Mouse (Mus musculus) ES-E14 (cell line): Measurements from ENCODE around the gene Cdc25a. TPM values are rescaled to one million over a fixed set of nuclear protein-coding genes. Genes with fewer than 3 reads are reported as not detected.

ENCODE experiments used
- DNase-seq: peaks from one replicate; pipeline ENCODE4 v3.0.0-alpha.2; 2013; ENCODE audit warnings: low read depth, low spot score
- H3K27ac ChIP-seq: 2 replicates; pipeline ENCODE4 v1.5.1; 2012; ENCODE audit warnings: low read depth, mild to moderate bottlenecking, low read length, moderate library complexity, mixed read lengths; ENCODE audit not compliant: poor library complexity, insufficient read depth, severe bottlenecking
- H3K36me3 ChIP-seq: 2 replicates; pipeline ENCODE4 v1.6.1; 2012; ENCODE audit warnings: mild to moderate bottlenecking, low read length, moderate library complexity, mixed read lengths; ENCODE audit not compliant: control insufficient read depth, poor library complexity, insufficient read depth, severe bottlenecking
- H3K4me1 ChIP-seq, 2 experiments: fragments of 150-350 bp in 1 of 2; sonication (generic) in 1 of 2; 2 replicates each; pipeline ENCODE4 v1.6.1; 2012; ENCODE audit warnings: low read length in 2 of 2, mild to moderate bottlenecking in 1 of 2, mixed read lengths in 1 of 2; ENCODE audit not compliant: control insufficient read depth in 2 of 2, insufficient read depth in 2 of 2, poor library complexity in 1 of 2
- H3K4me3 ChIP-seq, 2 experiments: fragments of 150-350 bp in 1 of 2; sonication (generic) in 1 of 2; 2 replicates each; pipeline ENCODE4 v1.5.1; 2012; ENCODE audit warnings: low read length in 2 of 2, low read depth in 1 of 2, mild to moderate bottlenecking in 1 of 2, mixed read lengths in 1 of 2; ENCODE audit not compliant: insufficient read depth in 1 of 2, poor library complexity in 1 of 2, severe bottlenecking in 1 of 2
- H3K9ac ChIP-seq: 2 replicates; pipeline ENCODE4 v1.6.1; 2012; ENCODE audit warnings: low read depth, mild to moderate bottlenecking, low read length, mixed read lengths; ENCODE audit not compliant: poor library complexity, insufficient read depth, severe bottlenecking
- H3K9me3 ChIP-seq: fragments of 150-350 bp; sonication (generic); 2 replicates; pipeline ENCODE4 v1.6.1; 2012; ENCODE audit warnings: low read depth, mild to moderate bottlenecking, low read length; ENCODE audit not compliant: control insufficient read depth, insufficient read depth
- CHD2 ChIP-seq: IDR thresholded peaks from 2 replicates; pipeline ENCODE4 v1.6.1; 2014; ENCODE audit warnings: mild to moderate bottlenecking, low read depth, low read length, inconsistent platforms
- HCFC1 ChIP-seq: IDR thresholded peaks from 2 replicates; pipeline ENCODE4 v1.6.1; 2012; ENCODE audit warnings: low read length, inconsistent platforms, borderline replicate concordance; ENCODE audit not compliant: insufficient read depth
- MAFK ChIP-seq: IDR thresholded peaks from 2 replicates; pipeline ENCODE4 v1.6.1; 2014; ENCODE audit warnings: mild to moderate bottlenecking, low read depth, low read length, inconsistent platforms; ENCODE audit not compliant: insufficient read depth
- ZC3H11A ChIP-seq: IDR thresholded peaks from 2 replicates; pipeline ENCODE4 v1.6.1; 2012; ENCODE audit warnings: low read depth, mild to moderate bottlenecking, inconsistent platforms, low read length, borderline replicate concordance
- ZNF384 ChIP-seq: IDR thresholded peaks from 2 replicates; pipeline ENCODE4 v1.6.1; 2012; ENCODE audit warnings: low read depth, low read length, inconsistent platforms
- in situ Hi-C, 2 experiments: fragments of 600-800 bp; cut with MboI; formaldehyde crosslinking; loops; one replicate each; pipeline ENCODE4 v1.15.1; 2025; ENCODE audit warnings: low sequenced_read_pairs in 2 of 2, inconsistent platforms in 1 of 2; ENCODE audit not compliant: unreplicated experiment in 2 of 2
- total RNA-seq: library from RNA; depleted of rRNA; stranded (reverse); fragments of 300-350 nt; gene quantifications from 2 replicates; pipeline ENCODE4 v1.2.3, GENCODE M21; 2012

The Cdc25a gene
- total RNA-seq, 1 experiment, result 58.3 TPM

DNA sequence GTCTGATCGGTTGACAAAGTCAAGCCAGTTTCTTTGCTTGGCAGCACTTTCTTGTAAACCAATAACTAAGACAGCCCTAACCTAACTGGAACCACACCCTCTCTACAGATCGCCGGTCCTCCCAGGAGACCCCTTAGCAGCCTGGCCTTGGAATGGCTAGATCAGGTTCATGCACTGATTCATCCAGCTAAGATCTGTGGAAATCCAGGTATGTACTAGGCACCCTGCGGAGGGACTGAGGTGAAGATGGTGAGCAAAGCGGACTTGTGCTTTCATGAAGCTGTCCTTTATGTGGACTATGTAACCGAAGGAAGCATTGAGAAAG, 42.3 kb upstream of the Cdc25a start:
- in situ Hi-C loops, result no loop called here
- no peak for DNase-seq
- Histone ChIP-seq H3K9ac (peak overlapping the region; percentile 85), H3K4me3 (peak overlapping the region; percentile 78 to 88), H3K36me3 (peaks cover 3% of the 10 kb centered on the region; the same call in 1 of the 2 replicates), H3K27ac (no peak overlapping the region), H3K9me3 (no peaks in the 10 kb centered on the region), H3K4me1 (peaks cover 0 to 2% of the 10 kb centered on the region in 2 experiments; a peak in 1 of 4 replicates)
- no peak for TF ChIP-seq CHD2
- no peak for TF ChIP-seq ZC3H11A
- TF ChIP-seq HCFC1, result no peak

DNA sequence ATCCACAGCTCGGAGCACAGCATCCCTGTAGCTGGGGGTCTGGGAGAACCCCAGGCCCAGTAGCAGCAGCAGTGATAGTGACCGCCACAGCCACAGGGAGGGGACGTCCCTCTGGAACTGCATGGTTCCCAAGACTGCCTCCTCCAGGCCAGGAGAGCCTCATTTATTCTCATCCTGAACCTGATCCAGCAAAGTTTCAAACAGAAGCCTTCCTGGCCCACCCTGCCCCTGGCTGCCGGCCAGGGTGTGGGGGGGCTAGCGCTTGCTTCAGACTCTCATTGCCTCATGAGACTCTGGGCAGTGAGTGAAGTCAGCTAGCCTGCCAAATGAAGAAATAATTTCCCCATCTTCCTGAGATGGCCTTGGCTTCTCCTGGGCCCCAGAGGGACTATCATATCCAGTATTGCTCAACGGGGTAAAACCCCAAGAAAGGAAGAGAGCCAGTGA, 26.0 kb upstream of the Cdc25a start, which contains the start of gene Camp:
Gene Camp (minus strand): TSS at position 306 of the 447 bp plus-strand sequence.
- in situ Hi-C loops, result no loop called here
- DNase-seq, result no peak

DNA sequence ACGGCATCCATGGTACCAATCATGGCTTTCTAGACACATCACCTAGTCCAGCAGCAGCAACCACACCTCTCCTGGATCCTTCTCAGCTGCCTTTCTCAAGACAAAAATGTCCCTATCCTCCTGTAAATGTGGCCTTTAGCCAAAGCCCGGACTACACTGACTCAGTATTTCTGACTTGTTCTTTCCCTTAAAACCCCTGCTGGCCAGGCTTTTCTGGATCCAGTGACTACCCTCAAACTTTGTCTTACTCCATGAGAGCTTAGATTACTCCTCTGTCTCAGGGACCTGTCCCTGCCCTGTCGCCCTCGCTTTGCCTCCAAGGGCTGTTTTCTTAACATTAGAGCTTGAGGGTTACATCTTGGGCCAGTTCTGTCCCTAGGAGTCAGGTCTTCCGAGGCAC, 25.3 kb upstream of the Cdc25a start:
- no peak for TF ChIP-seq ZNF384
- no peak for TF ChIP-seq HCFC1
- no peak for TF ChIP-seq CHD2
- no peak for TF ChIP-seq ZC3H11A
- TF ChIP-seq MAFK, result no peak
- Histone ChIP-seq H3K4me1 (no peaks in the 10 kb centered on the region), H3K36me3 (no peaks in the 10 kb centered on the region), H3K27ac (no peak overlapping the region), H3K9ac (no peak overlapping the region), H3K4me3 (no peak overlapping the region), H3K9me3 (no peaks in the 10 kb centered on the region)
- in situ Hi-C loops, result no loop called here
- DNase-seq, result no peak

More for the DNA sequence above, 26.0 kb upstream of the Cdc25a start, which contains the start of gene Camp:
- no peak within 1 kb of the TSS for H3K4me3 ChIP-seq
- no peak within 1 kb of the TSS for H3K9ac ChIP-seq
- no peak within 1 kb of the TSS for H3K27ac ChIP-seq
- no peaks in the 10 kb centered on the region for H3K36me3 ChIP-seq
- TF ChIP-seq ZNF384 (no peak), HCFC1 (no peak), CHD2 (no peak), ZC3H11A (no peak), MAFK (no peak)
- H3K4me1 ChIP-seq, result no peaks in the 10 kb centered on the region
- no peaks in the 10 kb centered on the region for H3K9me3 ChIP-seq

DNA sequence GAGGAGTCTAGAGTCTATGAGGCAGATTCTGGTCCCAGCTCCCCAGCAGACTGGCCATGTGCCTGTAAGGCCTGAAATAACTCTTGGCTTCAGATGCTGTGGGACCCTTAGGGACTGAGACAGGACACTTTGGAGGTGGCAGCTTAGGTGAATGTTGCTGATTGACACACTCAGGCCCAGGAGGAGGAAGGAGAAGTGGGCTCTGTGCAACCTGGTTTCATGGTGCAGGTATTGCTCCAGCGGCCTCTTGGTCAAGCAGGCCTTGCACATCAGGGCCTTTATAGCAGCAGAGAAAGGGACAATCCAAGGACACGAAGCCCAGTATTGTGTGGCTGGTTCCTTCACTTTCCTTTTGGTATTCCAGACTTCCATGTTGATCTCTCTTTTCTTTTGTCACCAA, 21.0 kb upstream of the Cdc25a start:
- Histone ChIP-seq H3K27ac (no peak overlapping the region), H3K9ac (no peak overlapping the region), H3K9me3 (no peaks in the 10 kb centered on the region), H3K4me3 (no peak overlapping the region), H3K36me3 (no peaks in the 10 kb centered on the region), H3K4me1 (peaks cover 0 to 2% of the 10 kb centered on the region in 2 experiments; a peak in 1 of 4 replicates)
- in situ Hi-C loops, result no loop called here
- no peak for TF ChIP-seq ZNF384
- TF ChIP-seq ZC3H11A, result no peak
- TF ChIP-seq MAFK, result no peak
- TF ChIP-seq CHD2, result no peak
- no peak for TF ChIP-seq HCFC1
- DNase-seq, result no peak

DNA sequence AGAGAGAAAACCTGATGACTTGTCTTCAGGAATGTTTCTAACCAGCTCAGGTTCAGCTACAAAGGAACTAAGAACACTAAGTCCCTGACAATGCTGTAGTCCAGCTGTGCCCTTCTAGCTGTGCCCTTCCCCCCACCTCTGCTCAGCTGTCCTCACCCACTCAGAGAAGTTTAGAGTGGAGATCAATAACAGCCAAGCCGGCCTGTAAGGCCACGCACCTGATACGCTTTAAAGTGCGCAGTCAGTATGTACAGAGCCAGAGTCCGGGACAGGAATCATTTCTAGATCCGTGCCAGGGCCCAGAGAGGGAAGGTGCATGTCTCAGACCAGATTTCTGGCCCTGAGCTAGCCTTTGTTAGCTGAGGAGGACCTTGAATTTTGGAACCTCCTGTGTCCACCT, 19.4 kb upstream of the Cdc25a start:
- Histone ChIP-seq H3K9me3 (no peaks in the 10 kb centered on the region), H3K9ac (no peak overlapping the region)
- TF ChIP-seq HCFC1, result no peak
- no peak for TF ChIP-seq CHD2
- TF ChIP-seq ZC3H11A, result no peak
- no peak for TF ChIP-seq ZNF384
- no peak for TF ChIP-seq MAFK

More for the DNA sequence above, 19.4 kb upstream of the Cdc25a start:
- H3K27ac ChIP-seq, result no peak overlapping the region
- no peak for DNase-seq
- no peak overlapping the region for H3K4me3 ChIP-seq
- no peaks in the 10 kb centered on the region for H3K36me3 ChIP-seq
- in situ Hi-C loops, result no loop called here
- H3K4me1 ChIP-seq, result peaks cover 0 to 2% of the 10 kb centered on the region in 2 experiments; a peak in 1 of 4 replicates
